Mouse (Mus musculus): Measurements from ENCODE around the gene Wars2. TPM values are rescaled to one million over a fixed set of nuclear protein-coding genes. Genes with fewer than 3 reads are reported as not detected.

The Wars2 gene
- total and polyA plus RNA-seq, 2 experiments from 2014 or later: 4.0 to 8.4 TPM

DNA sequence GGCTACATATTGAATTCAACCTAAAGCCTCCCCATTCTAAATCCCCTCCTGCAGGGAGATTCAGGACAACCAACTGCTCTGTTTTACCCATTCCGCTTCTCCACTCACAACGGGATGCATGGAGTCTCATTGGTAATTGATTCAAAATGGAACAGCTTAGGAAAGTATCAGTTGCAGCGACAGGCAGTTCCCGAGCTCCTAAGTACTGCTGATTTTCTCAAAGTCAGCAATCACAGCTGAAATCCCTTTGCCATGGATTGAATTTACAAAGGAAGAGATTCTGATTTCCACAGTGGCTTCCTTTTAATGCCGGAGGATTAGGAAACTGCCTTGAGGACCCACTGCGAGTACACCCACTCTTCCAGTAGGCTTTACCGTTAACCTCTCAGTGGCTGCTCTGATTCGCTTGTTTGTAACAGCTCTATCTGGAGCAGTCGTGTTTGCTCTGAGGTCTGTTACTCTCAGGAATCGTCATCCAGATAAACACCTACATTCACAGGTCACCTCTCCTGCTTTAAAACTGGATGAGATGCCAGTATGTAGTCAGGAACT is 126.0 kb downstream of the Wars2 start:
- Histone ChIP-seq H3K4me2 (ENCODE audit: low read depth) (no peak overlapping the region), H3K4me1 (ENCODE audit: insufficient read depth) (no peaks in the 10 kb centered on the region), H3K36me3 (ENCODE audit: insufficient read depth) (no peaks in the 10 kb centered on the region), H3K27me3 (ENCODE audit: insufficient read depth, low read length) (peaks cover 54% of the 10 kb centered on the region), H3K9ac (no peak overlapping the region), H3K27ac (ENCODE audit: low read depth, low read length) (no peak overlapping the region), H3K9me3 (ENCODE audit: low read length) (no peaks in the 10 kb centered on the region), H3K4me3 (ENCODE audit: low read depth, low read length) (no peak overlapping the region)
- WGBS: 29% methylated on average over 10 of the region's 10 CpGs
- DNase-seq (no peak), ATAC-seq (no peak)
- TF ChIP-seq CTCF (IDR thresholded peaks at IDR 0.05; ENCODE audit: low read depth): no peak

GRCm38 (mm10) chr3:99277973-99278580 is 137.2 kb downstream of the Wars2 start:
- H3K9me3 ChIP-seq (ENCODE audit: low read length): no peaks in the 10 kb centered on the region
- no peak overlapping the region for H3K9ac ChIP-seq
- peaks cover 7% of the 10 kb centered on the region for H3K27me3 ChIP-seq (ENCODE audit: insufficient read depth, low read length)
- WGBS: 25% methylated on average over 12 of the region's 12 CpGs
- no peaks in the 10 kb centered on the region for H3K4me1 ChIP-seq (ENCODE audit: insufficient read depth)
- no peak overlapping the region for H3K4me3 ChIP-seq (ENCODE audit: low read depth, low read length)
- no peak overlapping the region for H3K27ac ChIP-seq (ENCODE audit: low read depth, low read length)
- H3K4me2 ChIP-seq (ENCODE audit: low read depth): no peak overlapping the region
- DNase-seq (no peak), ATAC-seq (no peak)
- TF ChIP-seq CTCF (IDR thresholded peaks at IDR 0.05; ENCODE audit: low read depth): no peak
- H3K36me3 ChIP-seq (ENCODE audit: insufficient read depth): no peaks in the 10 kb centered on the region

- H3K4me2 ChIP-seq (ENCODE audit: low read depth): no peak overlapping the region
- H3K9me3 ChIP-seq (ENCODE audit: low read length): no peaks in the 10 kb centered on the region
- no peak for TF ChIP-seq CTCF (IDR thresholded peaks at IDR 0.05; ENCODE audit: low read depth)
- H3K27me3 ChIP-seq (ENCODE audit: insufficient read depth, low read length): peaks cover 7% of the 10 kb centered on the region
- no peaks in the 10 kb centered on the region for H3K4me1 ChIP-seq (ENCODE audit: insufficient read depth)
- no peak for DNase-seq
- H3K4me3 ChIP-seq (ENCODE audit: low read depth, low read length): no peak overlapping the region
- no peak overlapping the region for H3K27ac ChIP-seq (ENCODE audit: low read depth, low read length)
- H3K36me3 ChIP-seq (ENCODE audit: insufficient read depth): no peaks in the 10 kb centered on the region
- no peak for ATAC-seq
- 96% methylated on average over 3 of the region's 3 CpGs for WGBS
- no peak overlapping the region for H3K9ac ChIP-seq
These were observed 138.8 kb downstream of the Wars2 start for GRCm38 (mm10) chr3:99279718-99280117.

DNA sequence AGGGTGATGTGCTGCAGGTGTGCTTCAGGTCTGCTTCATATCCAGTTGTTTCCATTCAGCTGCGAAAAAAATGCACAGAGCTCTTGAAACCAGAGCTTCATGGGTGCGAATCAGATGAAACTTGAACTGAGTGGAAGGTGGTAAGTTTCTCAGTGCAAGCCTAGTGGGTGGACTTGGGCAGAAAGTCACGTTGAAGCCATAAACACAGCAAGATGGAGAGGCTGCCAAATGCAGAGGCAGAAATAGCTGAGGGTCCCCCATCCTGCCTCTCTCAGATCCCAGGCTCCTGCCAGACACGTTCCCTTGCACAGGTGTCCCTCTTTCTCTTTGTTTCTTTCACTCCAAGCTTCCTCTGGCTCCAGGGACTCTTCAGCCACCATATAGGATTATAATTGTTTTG is 140.6 kb downstream of the Wars2 start:
- WGBS: 71% methylated on average over 4 of the region's 4 CpGs
- peaks cover 7% of the 10 kb centered on the region for H3K27me3 ChIP-seq (ENCODE audit: insufficient read depth, low read length)
- no peak overlapping the region for H3K27ac ChIP-seq (ENCODE audit: low read depth, low read length)
- H3K4me2 ChIP-seq (ENCODE audit: low read depth): no peak overlapping the region
- no peak for TF ChIP-seq CTCF (IDR thresholded peaks at IDR 0.05; ENCODE audit: low read depth)
- H3K9me3 ChIP-seq (ENCODE audit: low read length): no peaks in the 10 kb centered on the region
- ATAC-seq (no peak), DNase-seq (no peak)
- H3K9ac ChIP-seq: no peak overlapping the region
- no peaks in the 10 kb centered on the region for H3K36me3 ChIP-seq (ENCODE audit: insufficient read depth)
- H3K4me3 ChIP-seq (ENCODE audit: low read depth, low read length): no peak overlapping the region
- no peaks in the 10 kb centered on the region for H3K4me1 ChIP-seq (ENCODE audit: insufficient read depth)

DNA sequence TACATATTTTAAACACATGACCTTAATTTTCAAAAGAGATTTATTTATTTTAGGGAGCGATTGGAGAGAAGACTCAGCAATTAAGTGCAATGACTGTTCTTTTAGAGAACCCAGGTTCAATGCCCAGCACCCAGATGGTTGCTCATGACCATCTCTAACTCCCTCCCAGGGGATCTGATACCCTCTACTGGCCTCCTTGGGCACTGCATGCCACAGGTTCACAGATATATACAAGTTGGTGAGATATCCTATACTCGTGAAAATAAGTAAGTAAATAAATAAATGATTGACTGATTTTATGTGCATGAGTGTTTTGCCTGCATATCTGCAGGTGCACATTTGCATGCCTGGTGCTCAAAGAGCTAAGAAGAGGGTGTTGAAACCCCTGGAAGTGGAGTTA is 147.4 kb downstream of the Wars2 start:
- Histone ChIP-seq H3K9me3 (ENCODE audit: low read length) (no peaks in the 10 kb centered on the region), H3K4me1 (ENCODE audit: insufficient read depth) (no peaks in the 10 kb centered on the region), H3K9ac (no peak overlapping the region), H3K4me3 (ENCODE audit: low read depth, low read length) (no peak overlapping the region), H3K27ac (ENCODE audit: low read depth, low read length) (no peak overlapping the region), H3K36me3 (ENCODE audit: insufficient read depth) (no peaks in the 10 kb centered on the region), H3K4me2 (ENCODE audit: low read depth) (no peak overlapping the region), H3K27me3 (ENCODE audit: insufficient read depth, low read length) (no peaks in the 10 kb centered on the region)
- WGBS: 62% methylated on average over 2 of the region's 2 CpGs
- DNase-seq (no peak), ATAC-seq (no peak)
- no peak for TF ChIP-seq CTCF (IDR thresholded peaks at IDR 0.05; ENCODE audit: low read depth)

Small RNA genes lying within 50 kb of the gene (microRNA-seq; reads per million reads assigned to microRNA genes)
- 0 reads per million in 2 experiments for gene Mir6481

Other genes with a start within 250 kb of the Wars2 start
- gene Hao2, start 247.8 kb upstream of the Wars2 start, total RNA-seq (2014; rRNA removed): not detected in 2 replicates
- gene Hao2, start 247.8 kb upstream of the Wars2 start, polyA plus RNA-seq (2015; fragmentation: Nextera tagmentation; extraction: Ambion mirVana): not detected in 2 replicates
- gene Tbx15, start 99.3 kb downstream of the Wars2 start, total RNA-seq (2014; rRNA removed): 4.6 and 5.6 TPM in 2 replicates
- 0.50 and 0.67 TPM in 2 replicates for gene Tbx15, start 99.3 kb downstream of the Wars2 start, polyA plus RNA-seq (2015; fragmentation: Nextera tagmentation; extraction: Ambion mirVana)